Mouse (Mus musculus): ENCODE measurements at regions not wholly inside any gene's neighbourhood (a gene's known extent, or its start where the extent isn't known, plus 50 kb on each side); places are given as distances from the start of the nearest gene placed in this dataset.

DNA sequence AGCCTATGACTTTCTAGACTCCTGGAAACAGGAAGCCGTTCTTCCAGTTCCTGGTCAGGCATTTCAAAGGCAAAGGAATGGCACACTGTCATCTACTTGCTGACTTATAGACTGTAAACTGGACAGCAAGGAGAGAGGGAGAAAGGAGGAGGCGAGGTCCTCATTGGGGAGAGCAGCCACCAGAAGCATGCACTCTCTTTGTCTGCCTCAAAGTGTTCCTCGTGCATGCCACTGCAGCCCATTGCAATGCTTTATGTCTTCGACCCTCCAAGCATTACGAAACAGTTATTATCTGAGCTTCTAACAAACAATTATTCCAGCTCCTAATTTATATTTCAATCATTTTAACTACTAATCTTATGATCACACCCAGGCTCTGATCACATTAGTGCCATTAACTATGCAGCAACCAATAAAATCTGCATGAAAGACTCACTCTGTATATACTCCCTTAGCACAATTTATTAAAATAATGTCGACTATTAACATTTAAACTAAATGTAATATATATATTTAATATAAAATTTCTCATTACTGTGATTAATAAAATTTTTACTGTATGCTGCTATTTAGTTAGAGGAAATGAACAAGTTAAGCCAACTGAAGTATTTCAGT lies 417.1 kb downstream of the Meis1 start:
- Histone ChIP-seq H3K4me1 (ENCODE audit: control insufficient read depth, insufficient read depth, low read length) (no peaks in the 10 kb centered on the region), H3K4me3 (ENCODE audit: low read length) (no peak overlapping the region), H3K9ac (ENCODE audit: low read depth, low read length) (no peak overlapping the region), H3K27me3 (replicated peaks; ENCODE audit: control insufficient read depth, insufficient read depth, low read length) (no peaks in the 10 kb centered on the region), H3K4me2 (ENCODE audit: low read depth, low read length) (no peak overlapping the region), H3K9me3 (ENCODE audit: control insufficient read depth, low read length) (no peaks in the 10 kb centered on the region), H3K36me3 (ENCODE audit: control insufficient read depth, insufficient read depth, low read length) (no peaks in the 10 kb centered on the region), H3K27ac (ENCODE audit: low read length) (no peak overlapping the region)
- WGBS = 81% methylated on average over 6 of the region's 6 CpGs
- ATAC-seq = no peak

DNA sequence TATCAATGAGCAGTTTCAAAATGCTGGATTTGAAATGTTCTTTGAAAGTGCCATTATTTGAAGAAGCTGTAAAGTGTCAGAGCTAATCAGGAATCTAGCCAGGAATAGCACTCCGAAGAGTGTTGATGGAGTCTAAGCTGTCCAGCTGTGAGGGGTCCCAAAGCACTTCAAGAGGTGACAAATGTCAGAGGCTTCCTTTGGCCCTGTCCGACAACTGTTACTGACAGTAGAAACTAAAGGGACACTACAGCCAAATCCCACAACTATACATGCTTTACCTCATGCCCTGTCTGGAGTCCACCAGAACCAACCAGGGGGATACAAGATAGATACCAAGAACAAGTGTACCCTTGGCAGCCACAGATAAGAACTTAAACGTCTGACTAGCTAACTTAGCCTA lies 420.4 kb downstream of the Meis1 start:
- no peak for ATAC-seq
- Histone ChIP-seq H3K4me2 (ENCODE audit: low read depth, low read length) (no peak overlapping the region), H3K27me3 (replicated peaks; ENCODE audit: control insufficient read depth, insufficient read depth, low read length) (no peaks in the 10 kb centered on the region), H3K4me1 (ENCODE audit: control insufficient read depth, insufficient read depth, low read length) (no peaks in the 10 kb centered on the region), H3K4me3 (ENCODE audit: low read length) (no peak overlapping the region), H3K27ac (ENCODE audit: low read length) (no peak overlapping the region), H3K9me3 (ENCODE audit: control insufficient read depth, low read length) (no peaks in the 10 kb centered on the region), H3K36me3 (ENCODE audit: control insufficient read depth, insufficient read depth, low read length) (no peaks in the 10 kb centered on the region), H3K9ac (ENCODE audit: low read depth, low read length) (no peak overlapping the region)
- WGBS = 73% methylated on average over 3 of the region's 3 CpGs

DNA sequence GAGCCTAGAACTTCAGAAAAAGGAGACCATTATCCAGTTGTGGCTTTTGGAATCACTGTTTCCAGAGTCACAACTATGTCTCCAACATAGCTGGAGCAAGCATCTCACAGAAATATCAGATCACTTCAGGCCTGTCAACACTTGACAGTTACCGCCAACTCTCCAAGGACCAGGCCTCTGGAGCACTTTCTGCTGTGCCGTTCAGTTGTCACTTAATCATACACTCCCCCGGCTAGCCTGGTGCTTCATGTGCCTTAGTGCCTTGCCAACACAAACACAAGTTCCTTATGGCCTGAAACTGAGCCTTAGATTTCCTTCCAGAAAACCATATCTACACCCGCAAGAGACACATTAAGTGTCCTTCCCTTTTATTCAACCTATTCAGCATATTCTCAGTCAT lies 421.8 kb downstream of the Meis1 start:
- ATAC-seq = no peak
- H3K4me1 ChIP-seq (ENCODE audit: control insufficient read depth, insufficient read depth, low read length) = no peaks in the 10 kb centered on the region
- no peak overlapping the region for H3K4me2 ChIP-seq (ENCODE audit: low read depth, low read length)
- H3K9me3 ChIP-seq (ENCODE audit: control insufficient read depth, low read length) = no peaks in the 10 kb centered on the region
- no peak overlapping the region for H3K4me3 ChIP-seq (ENCODE audit: low read length)
- no peaks in the 10 kb centered on the region for H3K36me3 ChIP-seq (ENCODE audit: control insufficient read depth, insufficient read depth, low read length)
- H3K9ac ChIP-seq (ENCODE audit: low read depth, low read length) = no peak overlapping the region
- no peaks in the 10 kb centered on the region for H3K27me3 ChIP-seq (replicated peaks; ENCODE audit: control insufficient read depth, insufficient read depth, low read length)
- no peak overlapping the region for H3K27ac ChIP-seq (ENCODE audit: low read length)
- WGBS = 85% methylated on average over 4 of the region's 4 CpGs

GRCm38 (mm10) chr11:18590487-18590886 lies 428.3 kb downstream of the Meis1 start:
- peak overlapping the region; percentile 52; the same call in 1 of the 2 replicates for H3K27ac ChIP-seq (ENCODE audit: low read length)
- WGBS = 40% methylated on average over 1 of the region's 1 CpGs
- no peaks in the 10 kb centered on the region for H3K36me3 ChIP-seq (ENCODE audit: control insufficient read depth, insufficient read depth, low read length)
- H3K4me3 ChIP-seq (ENCODE audit: low read length) = no peak overlapping the region
- H3K4me2 ChIP-seq (ENCODE audit: low read depth, low read length) = no peak overlapping the region
- H3K4me1 ChIP-seq (ENCODE audit: control insufficient read depth, insufficient read depth, low read length) = no peaks in the 10 kb centered on the region
- no peaks in the 10 kb centered on the region for H3K9me3 ChIP-seq (ENCODE audit: control insufficient read depth, low read length)
- H3K27me3 ChIP-seq (replicated peaks; ENCODE audit: control insufficient read depth, insufficient read depth, low read length) = no peaks in the 10 kb centered on the region
- no peak overlapping the region for H3K9ac ChIP-seq (ENCODE audit: low read depth, low read length)
- ATAC-seq = peak; percentile 74

GRCm38 (mm10) chr11:18586468-18586867 lies 432.3 kb downstream of the Meis1 start:
- no peak overlapping the region for H3K9ac ChIP-seq (ENCODE audit: low read depth, low read length)
- H3K36me3 ChIP-seq (ENCODE audit: control insufficient read depth, insufficient read depth, low read length) = no peaks in the 10 kb centered on the region
- H3K4me1 ChIP-seq (ENCODE audit: control insufficient read depth, insufficient read depth, low read length) = no peaks in the 10 kb centered on the region
- H3K27ac ChIP-seq (ENCODE audit: low read length) = no peak overlapping the region
- no peak overlapping the region for H3K4me2 ChIP-seq (ENCODE audit: low read depth, low read length)
- H3K9me3 ChIP-seq (ENCODE audit: control insufficient read depth, low read length) = no peaks in the 10 kb centered on the region
- no peak overlapping the region for H3K4me3 ChIP-seq (ENCODE audit: low read length)
- H3K27me3 ChIP-seq (replicated peaks; ENCODE audit: control insufficient read depth, insufficient read depth, low read length) = no peaks in the 10 kb centered on the region
- WGBS = 56% methylated on average over 3 of the region's 3 CpGs
- no peak for ATAC-seq

GRCm38 (mm10) chr11:18585031-18585430 lies 433.8 kb downstream of the Meis1 start:
- no peak for ATAC-seq
- Histone ChIP-seq H3K4me2 (ENCODE audit: low read depth, low read length) (no peak overlapping the region), H3K36me3 (ENCODE audit: control insufficient read depth, insufficient read depth, low read length) (no peaks in the 10 kb centered on the region), H3K9me3 (ENCODE audit: control insufficient read depth, low read length) (no peaks in the 10 kb centered on the region), H3K27ac (ENCODE audit: low read length) (no peak overlapping the region), H3K4me3 (ENCODE audit: low read length) (no peak overlapping the region), H3K4me1 (ENCODE audit: control insufficient read depth, insufficient read depth, low read length) (no peaks in the 10 kb centered on the region), H3K9ac (ENCODE audit: low read depth, low read length) (no peak overlapping the region), H3K27me3 (replicated peaks; ENCODE audit: control insufficient read depth, insufficient read depth, low read length) (no peaks in the 10 kb centered on the region)
- WGBS = 77% methylated on average over 8 of the region's 8 CpGs

- H3K4me1 ChIP-seq (ENCODE audit: control insufficient read depth, insufficient read depth, low read length) = no peaks in the 10 kb centered on the region
- WGBS = 78% methylated on average over 1 of the region's 1 CpGs
- H3K36me3 ChIP-seq (ENCODE audit: control insufficient read depth, insufficient read depth, low read length) = no peaks in the 10 kb centered on the region
- no peak overlapping the region for H3K9ac ChIP-seq (ENCODE audit: low read depth, low read length)
- no peak for ATAC-seq
- H3K9me3 ChIP-seq (ENCODE audit: control insufficient read depth, low read length) = no peaks in the 10 kb centered on the region
- H3K4me2 ChIP-seq (ENCODE audit: low read depth, low read length) = no peak overlapping the region
- no peaks in the 10 kb centered on the region for H3K27me3 ChIP-seq (replicated peaks; ENCODE audit: control insufficient read depth, insufficient read depth, low read length)
- no peak overlapping the region for H3K27ac ChIP-seq (ENCODE audit: low read length)
- H3K4me3 ChIP-seq (ENCODE audit: low read length) = no peak overlapping the region
These were observed 436.0 kb downstream of the Meis1 start for GRCm38 (mm10) chr11:18582781-18583161.

GRCm38 (mm10) chr11:18581997-18582780 lies 436.6 kb downstream of the Meis1 start:
- Histone ChIP-seq H3K9ac (ENCODE audit: low read depth, low read length) (no peak overlapping the region), H3K4me1 (ENCODE audit: control insufficient read depth, insufficient read depth, low read length) (no peaks in the 10 kb centered on the region), H3K27ac (ENCODE audit: low read length) (no peak overlapping the region), H3K4me3 (ENCODE audit: low read length) (no peak overlapping the region), H3K27me3 (replicated peaks; ENCODE audit: control insufficient read depth, insufficient read depth, low read length) (no peaks in the 10 kb centered on the region), H3K4me2 (ENCODE audit: low read depth, low read length) (no peak overlapping the region), H3K9me3 (ENCODE audit: control insufficient read depth, low read length) (no peaks in the 10 kb centered on the region), H3K36me3 (ENCODE audit: control insufficient read depth, insufficient read depth, low read length) (no peaks in the 10 kb centered on the region)
- WGBS = 65% methylated on average over 2 of the region's 2 CpGs
- ATAC-seq = no peak

- Histone ChIP-seq H3K4me3 (ENCODE audit: low read length) (no peak overlapping the region), H3K27me3 (replicated peaks; ENCODE audit: control insufficient read depth, insufficient read depth, low read length) (no peaks in the 10 kb centered on the region), H3K9me3 (ENCODE audit: control insufficient read depth, low read length) (no peaks in the 10 kb centered on the region), H3K4me1 (ENCODE audit: control insufficient read depth, insufficient read depth, low read length) (no peaks in the 10 kb centered on the region), H3K36me3 (ENCODE audit: control insufficient read depth, insufficient read depth, low read length) (no peaks in the 10 kb centered on the region), H3K9ac (ENCODE audit: low read depth, low read length) (no peak overlapping the region), H3K4me2 (ENCODE audit: low read depth, low read length) (no peak overlapping the region), H3K27ac (ENCODE audit: low read length) (no peak overlapping the region)
- WGBS = 82% methylated on average over 8 of the region's 8 CpGs
- no peak for ATAC-seq
These were observed 437.5 kb downstream of the Meis1 start for GRCm38 (mm10) chr11:18581078-18581800.
